Mouse (Mus musculus) heart, embryonic 10.5 days (tissue): Measurements from ENCODE around the gene Akap12. TPM values are rescaled to one million over a fixed set of nuclear protein-coding genes. Genes with fewer than 3 reads are reported as not detected.

Experiments used
- DNase-seq: peaks from one replicate; pipeline ENCODE4 v3.0.0-alpha.2; 2017; ENCODE audit warnings: low spot score
- H3K27ac ChIP-seq: fragments of 300-500 bp; sonication (generic); 2 replicates; pipeline ENCODE4 v1.5.1; 2016; ENCODE audit warnings: mild to moderate bottlenecking
- H3K27me3 ChIP-seq: fragments of 300-500 bp; sonication (generic); 2 replicates; pipeline ENCODE4 v1.6.1; 2016; ENCODE audit warnings: mild to moderate bottlenecking; ENCODE audit not compliant: poor library complexity, insufficient read depth, severe bottlenecking
- H3K36me3 ChIP-seq: fragments of 300-500 bp; sonication (generic); 2 replicates; pipeline ENCODE4 v1.6.1; 2016; ENCODE audit warnings: mild to moderate bottlenecking, moderate library complexity
- H3K4me1 ChIP-seq: fragments of 300-500 bp; sonication (generic); 2 replicates; pipeline ENCODE4 v1.6.1; 2016; ENCODE audit warnings: mild to moderate bottlenecking
- H3K4me3 ChIP-seq: fragments of 300-500 bp; sonication (generic); 2 replicates; pipeline ENCODE4 v1.5.1; 2016; ENCODE audit warnings: mild to moderate bottlenecking, moderate library complexity
- H3K9me3 ChIP-seq: fragments of 300-500 bp; sonication (generic); 2 replicates; pipeline ENCODE4 v1.6.1; 2016; ENCODE audit warnings: mild to moderate bottlenecking, moderate library complexity
- WGBS: fragments of 180-500 bp; shearing (Covaris S2); methylation state at CpG from one replicate; pipeline ENCODE4 v1.1.7; 2016; 5-methylcytosine and 5-hydroxymethylcytosine counted together
- polyA plus RNA-seq: library from polyadenylated mRNA; unstranded; fragments of >200 nt; fragmentation: Nextera tagmentation; extraction: Ambion mirVana; gene quantifications from 2 replicates; pipeline ENCODE4 v1.2.1, GENCODE M21; 2016

Gene Akap12
- polyA plus RNA-seq, 1 experiment from 2014 or later, result 49.6 TPM

DNA sequence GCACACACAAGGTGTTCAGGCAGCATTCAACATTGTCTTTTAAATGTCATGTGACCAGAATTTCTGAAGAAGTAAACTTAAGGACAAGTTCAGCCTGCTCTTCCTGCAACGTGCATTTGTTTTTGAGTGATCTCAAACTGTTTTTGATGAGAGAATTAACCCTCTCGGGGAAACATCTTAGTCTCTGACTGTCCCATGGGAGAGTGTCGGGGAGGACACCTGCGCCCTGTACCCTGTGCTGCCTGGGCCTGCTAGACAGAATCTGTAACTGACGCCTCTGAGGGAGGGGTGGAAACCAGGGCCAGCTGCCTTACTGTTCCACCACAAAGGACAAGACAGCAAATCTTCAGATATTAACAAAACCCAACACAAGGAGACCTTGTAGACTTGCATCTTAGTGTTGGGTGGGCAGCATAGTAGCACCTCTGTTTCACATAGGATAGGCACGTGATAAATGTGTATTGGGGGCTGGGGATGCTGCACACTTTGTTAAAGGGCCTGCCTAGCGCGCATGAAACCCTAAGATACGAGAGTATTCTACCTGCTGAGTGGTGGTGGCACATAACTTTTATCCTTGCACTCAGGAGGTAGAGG is 4.7 kb upstream of the Akap12 start:
- WGBS, result 74% methylated on average over 9 of the region's 9 CpGs
- DNase-seq, result no peak
- no peak overlapping the region for H3K4me3 ChIP-seq
- H3K9me3 ChIP-seq, result no peaks in the 10 kb centered on the region
- H3K36me3 ChIP-seq, result no peaks in the 10 kb centered on the region
- H3K27me3 ChIP-seq, result no peaks in the 10 kb centered on the region
- H3K27ac ChIP-seq, result no peak overlapping the region
- H3K4me1 ChIP-seq, result peaks cover 11% of the 10 kb centered on the region

- Histone ChIP-seq H3K9me3 (no peaks in the 10 kb centered on the region), H3K27me3 (no peaks in the 10 kb centered on the region), H3K4me3 (peak overlapping the region; percentile 88), H3K36me3 (no peaks in the 10 kb centered on the region), H3K4me1 (peaks cover 16% of the 10 kb centered on the region), H3K27ac (peak overlapping the region; percentile 91)
- WGBS, result 4% methylated on average over 13 of the region's 13 CpGs
- peak; percentile 82 for DNase-seq
These were observed 539 bp upstream of the Akap12 start for GRCm38 (mm10) chr10:4265641-4266040.

DNA sequence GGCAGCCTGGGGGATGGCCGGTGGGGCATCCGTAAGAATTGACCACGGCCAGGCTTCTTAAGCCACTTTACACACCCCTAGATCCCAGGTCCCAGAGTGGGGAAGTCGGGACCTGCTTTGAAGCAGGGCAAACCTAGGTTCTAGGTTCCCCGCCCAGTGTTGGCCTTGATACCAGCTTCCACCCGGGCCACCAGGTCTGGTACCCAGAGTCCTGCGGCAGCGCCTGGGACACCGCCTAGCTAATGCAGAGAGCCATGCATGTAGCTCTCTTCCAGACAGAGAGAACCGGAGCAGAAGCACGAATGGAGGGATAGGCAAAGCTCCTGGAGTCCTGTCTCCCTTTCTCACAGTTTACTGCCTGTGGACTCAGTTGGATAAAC is 741 bp downstream of the Akap12 start:
- Histone ChIP-seq H3K4me1 (peaks cover 16% of the 10 kb centered on the region), H3K9me3 (no peaks in the 10 kb centered on the region), H3K27me3 (no peaks in the 10 kb centered on the region), H3K36me3 (no peaks in the 10 kb centered on the region), H3K4me3 (peak overlapping the region; percentile 88), H3K27ac (peak overlapping the region; percentile 91)
- no peak for DNase-seq
- WGBS, result 1% methylated on average over 11 of the region's 11 CpGs

GRCm38 (mm10) chr10:4267481-4267880 is 1.3 kb downstream of the Akap12 start:
- H3K9me3 ChIP-seq, result no peaks in the 10 kb centered on the region
- peak overlapping the region; percentile 88 for H3K4me3 ChIP-seq
- H3K4me1 ChIP-seq, result peaks cover 16% of the 10 kb centered on the region
- H3K27ac ChIP-seq, result no peak overlapping the region
- no peaks in the 10 kb centered on the region for H3K36me3 ChIP-seq
- no peaks in the 10 kb centered on the region for H3K27me3 ChIP-seq
- DNase-seq, result no peak
- WGBS, result 78% methylated on average over 7 of the region's 7 CpGs

GRCm38 (mm10) chr10:4268140-4268539 is 2.0 kb downstream of the Akap12 start:
- Histone ChIP-seq H3K9me3 (no peaks in the 10 kb centered on the region), H3K27ac (no peak overlapping the region), H3K4me1 (peaks cover 16% of the 10 kb centered on the region), H3K36me3 (no peaks in the 10 kb centered on the region), H3K27me3 (no peaks in the 10 kb centered on the region), H3K4me3 (no peak overlapping the region)
- WGBS, result 89% methylated on average over 7 of the region's 7 CpGs
- DNase-seq, result no peak

DNA sequence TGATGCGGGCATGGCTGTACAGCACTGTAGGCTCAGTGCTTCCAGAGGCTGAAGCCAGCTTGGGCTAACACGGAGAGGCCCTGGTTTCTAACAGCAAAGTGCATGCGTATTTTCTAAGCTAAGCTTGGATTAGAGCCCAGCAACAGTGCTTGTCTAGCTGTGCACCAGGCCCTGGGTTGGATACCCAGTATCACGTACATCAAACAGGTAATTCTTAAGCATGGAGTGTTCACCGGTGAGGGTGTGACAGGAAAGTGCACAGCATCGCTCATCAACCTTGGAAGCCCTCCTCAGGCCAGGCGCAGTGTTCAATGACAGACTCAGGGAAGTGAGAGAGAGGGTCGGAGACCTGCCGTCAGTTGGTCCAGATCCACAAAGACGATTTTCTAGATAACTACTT is 9.4 kb downstream of the Akap12 start:
- no peaks in the 10 kb centered on the region for H3K27me3 ChIP-seq
- peaks cover 10% of the 10 kb centered on the region; the same call in 1 of the 2 replicates for H3K4me1 ChIP-seq
- no peak overlapping the region for H3K27ac ChIP-seq
- no peak for DNase-seq
- no peak overlapping the region for H3K4me3 ChIP-seq
- no peaks in the 10 kb centered on the region for H3K36me3 ChIP-seq
- WGBS, result 87% methylated on average over 10 of the region's 10 CpGs
- no peaks in the 10 kb centered on the region for H3K9me3 ChIP-seq

DNA sequence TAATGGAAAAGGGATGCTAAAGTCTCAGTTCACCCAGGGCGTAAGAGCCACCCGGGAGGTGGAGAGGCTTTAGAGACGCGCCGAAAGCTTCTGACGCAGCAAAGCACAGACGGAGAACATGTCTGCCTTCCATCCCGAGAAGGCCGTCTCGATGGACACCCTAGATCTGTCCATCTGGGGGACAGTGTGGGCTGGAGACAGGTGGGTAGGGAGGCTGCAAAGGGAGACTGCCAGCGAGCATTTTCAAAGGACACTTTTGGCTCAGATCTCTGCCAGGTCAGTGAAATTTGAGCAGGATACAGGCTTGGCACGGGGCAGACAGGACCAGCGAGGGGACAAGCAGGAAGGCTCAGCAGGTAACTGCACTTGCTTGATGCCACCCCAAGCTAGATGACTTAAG is 9.9 kb downstream of the Akap12 start:
- H3K4me1 ChIP-seq, result peaks cover 10% of the 10 kb centered on the region; the same call in 1 of the 2 replicates
- no peaks in the 10 kb centered on the region for H3K36me3 ChIP-seq
- no peak for DNase-seq
- H3K27me3 ChIP-seq, result no peaks in the 10 kb centered on the region
- no peaks in the 10 kb centered on the region for H3K9me3 ChIP-seq
- H3K27ac ChIP-seq, result no peak overlapping the region
- no peak overlapping the region for H3K4me3 ChIP-seq
- 88% methylated on average over 13 of the region's 13 CpGs for WGBS

DNA sequence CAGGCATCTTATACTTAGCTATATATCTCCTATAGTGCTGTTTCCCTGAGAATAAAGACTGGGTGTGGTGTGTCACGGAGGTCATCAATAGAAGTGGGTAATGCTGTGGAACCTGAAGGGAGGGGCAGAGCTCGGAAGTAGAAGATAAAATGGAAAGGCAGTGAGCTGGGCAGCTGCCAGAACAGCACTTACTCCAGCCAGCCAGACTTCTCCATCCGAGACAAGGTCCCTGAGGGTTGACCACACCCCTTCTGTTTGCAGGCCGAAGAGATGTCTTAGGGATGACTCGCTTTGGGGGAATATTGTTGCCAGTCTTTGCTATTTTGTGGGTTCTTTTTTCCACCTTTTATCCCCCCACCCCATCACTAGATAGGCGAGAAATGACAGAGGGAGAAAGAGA is 11.9 kb downstream of the Akap12 start:
- Histone ChIP-seq H3K36me3 (no peaks in the 10 kb centered on the region), H3K4me3 (no peak overlapping the region), H3K27me3 (no peaks in the 10 kb centered on the region), H3K4me1 (peaks cover 10% of the 10 kb centered on the region; the same call in 1 of the 2 replicates), H3K9me3 (no peaks in the 10 kb centered on the region), H3K27ac (0 out of 2 replicates have a peak overlapping the region, but pooled peaks have one; percentile 2)
- 23% methylated on average over 6 of the region's 6 CpGs for WGBS
- no peak for DNase-seq

- no peak overlapping the region for H3K4me3 ChIP-seq
- no peaks in the 10 kb centered on the region for H3K27me3 ChIP-seq
- peaks cover 17% of the 10 kb centered on the region; the same call in 1 of the 2 replicates for H3K4me1 ChIP-seq
- no peak overlapping the region for H3K27ac ChIP-seq
- no peaks in the 10 kb centered on the region for H3K36me3 ChIP-seq
- no peak for DNase-seq
- WGBS, result 43% methylated on average over 4 of the region's 4 CpGs
- H3K9me3 ChIP-seq, result no peaks in the 10 kb centered on the region
These were observed 16.2 kb downstream of the Akap12 start for GRCm38 (mm10) chr10:4282395-4282794.

DNA sequence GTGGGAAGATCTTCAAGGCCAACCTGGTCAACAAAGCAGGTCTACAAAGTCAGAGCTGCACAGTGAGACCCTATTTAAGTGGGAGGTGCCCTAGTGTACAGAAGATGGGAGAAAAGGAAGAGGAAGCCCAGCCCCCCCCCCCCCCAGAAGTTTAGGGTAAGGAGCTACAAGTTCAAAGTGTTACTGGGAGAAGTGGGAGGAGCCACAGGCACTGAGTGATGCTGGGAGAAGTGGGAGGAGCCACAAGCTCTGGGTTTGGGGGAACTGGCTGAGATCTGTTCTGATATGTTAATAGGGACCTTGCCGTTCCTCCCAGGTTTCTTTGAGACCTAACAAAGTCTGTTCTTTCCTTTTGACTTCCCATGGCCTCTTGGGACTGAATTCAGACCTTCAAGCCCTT is 18.6 kb downstream of the Akap12 start:
- 81% methylated on average over 1 of the region's 1 CpGs for WGBS
- DNase-seq, result no peak
- Histone ChIP-seq H3K4me3 (no peak overlapping the region), H3K36me3 (no peaks in the 10 kb centered on the region), H3K9me3 (no peaks in the 10 kb centered on the region), H3K27me3 (no peaks in the 10 kb centered on the region), H3K4me1 (peaks cover 14% of the 10 kb centered on the region; the same call in 1 of the 2 replicates), H3K27ac (peak overlapping the region; percentile 77; the same call in 1 of the 2 replicates)

GRCm38 (mm10) chr10:4285752-4286151 is 19.6 kb downstream of the Akap12 start:
- Histone ChIP-seq H3K4me1 (peaks cover 20% of the 10 kb centered on the region; the same call in 1 of the 2 replicates), H3K9me3 (no peaks in the 10 kb centered on the region), H3K36me3 (no peaks in the 10 kb centered on the region), H3K27ac (peak overlapping the region; percentile 77), H3K27me3 (no peaks in the 10 kb centered on the region), H3K4me3 (no peak overlapping the region)
- WGBS, result 53% methylated on average over 8 of the region's 8 CpGs
- DNase-seq, result no peak

DNA sequence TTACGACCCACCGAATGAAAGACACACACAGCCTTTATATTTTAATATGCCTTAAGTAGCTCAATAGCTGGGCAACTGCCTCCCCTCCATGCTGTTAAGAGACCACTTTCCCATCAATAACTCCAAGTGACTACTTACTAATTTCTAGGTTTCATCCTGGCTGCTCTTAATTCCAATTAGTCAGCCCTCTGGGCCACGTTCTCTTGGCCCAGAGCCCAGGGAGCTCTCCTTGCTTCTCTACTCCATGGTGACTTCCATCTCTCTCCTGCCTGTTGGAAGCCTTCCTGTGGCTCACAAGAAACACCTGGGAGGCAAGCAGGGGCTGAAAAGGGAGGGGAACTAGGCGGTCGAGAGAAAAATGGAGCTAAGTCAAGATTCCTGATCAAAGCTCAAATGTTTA is 23.0 kb downstream of the Akap12 start:
- WGBS, result 61% methylated on average over 5 of the region's 5 CpGs
- Histone ChIP-seq H3K4me3 (no peak overlapping the region), H3K4me1 (peaks cover 28% of the 10 kb centered on the region; the same call in 1 of the 2 replicates), H3K36me3 (no peaks in the 10 kb centered on the region), H3K27ac (no peak overlapping the region), H3K27me3 (no peaks in the 10 kb centered on the region), H3K9me3 (no peaks in the 10 kb centered on the region)
- DNase-seq, result no peak

- Histone ChIP-seq H3K36me3 (no peaks in the 10 kb centered on the region), H3K27ac (no peak overlapping the region), H3K9me3 (no peaks in the 10 kb centered on the region), H3K27me3 (no peaks in the 10 kb centered on the region), H3K4me3 (no peak overlapping the region), H3K4me1 (peaks cover 28% of the 10 kb centered on the region; the same call in 1 of the 2 replicates)
- no peak for DNase-seq
- 46% methylated on average over 3 of the region's 3 CpGs for WGBS
These were observed 23.5 kb downstream of the Akap12 start for GRCm38 (mm10) chr10:4289636-4290035.

DNA sequence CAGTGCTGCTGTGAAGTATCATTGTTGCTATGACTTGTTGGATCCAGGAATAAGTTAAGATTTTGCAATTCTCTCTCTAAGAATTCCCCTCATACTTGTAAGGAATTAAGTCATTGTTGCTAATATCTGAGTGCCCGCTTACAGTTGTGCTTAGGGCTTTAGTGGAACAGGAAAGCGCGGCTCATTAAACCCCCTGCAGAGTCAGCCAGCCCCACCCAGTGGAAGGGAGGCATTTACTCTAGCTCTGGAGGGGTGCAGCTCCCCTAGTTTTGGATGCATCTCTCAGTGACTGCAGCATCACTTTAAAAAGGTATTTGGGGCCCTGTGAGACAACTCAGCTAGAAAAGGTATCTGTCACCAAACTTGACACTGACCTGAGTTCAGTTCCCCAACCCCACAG is 24.0 kb downstream of the Akap12 start:
- H3K9me3 ChIP-seq, result no peaks in the 10 kb centered on the region
- no peak overlapping the region for H3K27ac ChIP-seq
- no peak overlapping the region for H3K4me3 ChIP-seq
- 63% methylated on average over 3 of the region's 3 CpGs for WGBS
- H3K4me1 ChIP-seq, result peaks cover 28% of the 10 kb centered on the region; the same call in 1 of the 2 replicates
- DNase-seq, result no peak
- H3K27me3 ChIP-seq, result no peaks in the 10 kb centered on the region
- H3K36me3 ChIP-seq, result no peaks in the 10 kb centered on the region
